Mouse (Mus musculus) G1E (cell line): Measurements from ENCODE around the gene Med24.

ENCODE experiments used
- CTCF ChIP-seq: IDR thresholded peaks from 2 replicates; pipeline ENCODE4 v1.5.1; 2012; ENCODE audit warnings: low read depth, low read length, inconsistent platforms, mixed read lengths
- GATA2 ChIP-seq: IDR thresholded peaks from 2 replicates; pipeline ENCODE4 v1.6.1; 2012; ENCODE audit warnings: low read depth, low read length, inconsistent platforms, borderline replicate concordance

DNA sequence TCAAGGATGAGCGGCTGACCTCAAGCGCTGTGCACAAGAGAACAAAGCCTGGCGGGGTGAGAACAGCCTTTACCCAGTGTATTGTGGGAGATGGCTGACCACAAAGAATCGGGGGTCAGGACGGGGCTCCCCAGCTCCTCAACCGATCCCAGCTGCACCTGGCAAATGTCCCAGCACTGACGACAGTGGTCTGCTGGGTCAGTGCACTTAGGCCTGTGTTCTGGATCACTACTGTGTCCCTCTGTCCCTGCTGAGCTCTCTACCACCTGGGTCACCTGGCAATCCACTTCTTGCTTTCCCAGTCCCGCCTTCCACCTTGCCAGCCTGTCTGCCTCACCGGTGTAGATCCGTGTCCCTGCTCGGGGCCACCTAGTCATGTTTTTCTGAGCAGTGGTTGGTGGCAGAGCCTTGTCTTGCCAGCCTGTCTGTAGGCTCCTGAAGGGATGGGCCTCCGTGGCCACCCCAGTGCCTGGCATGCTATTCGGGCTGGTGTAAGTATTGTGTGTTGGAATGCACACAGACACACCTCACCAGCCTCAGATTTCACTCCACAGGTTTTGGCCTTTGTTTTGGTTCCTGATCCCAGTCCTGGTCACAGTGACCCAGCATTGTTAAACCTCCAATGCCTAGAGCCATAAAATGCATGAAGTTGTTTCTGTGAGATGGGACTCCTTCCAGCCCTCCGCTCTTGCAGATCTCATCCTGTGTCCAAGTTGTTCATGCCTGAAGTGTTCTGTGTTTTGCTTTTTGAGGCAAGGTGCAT is 32.6 kb downstream of the Med24 start:
- TF ChIP-seq CTCF (no peak), GATA2 (no peak)
